Mouse (Mus musculus): ENCODE data around the gene Sobp. TPM values are rescaled to one million over a fixed set of nuclear protein-coding genes. Genes with fewer than 3 reads are reported as not detected.
A peak's percentile ranks its signal among the peaks of the same experiment; 100 is the strongest.

Sobp gene
- total RNA-seq, 1 experiment: 0.31 TPM

DNA sequence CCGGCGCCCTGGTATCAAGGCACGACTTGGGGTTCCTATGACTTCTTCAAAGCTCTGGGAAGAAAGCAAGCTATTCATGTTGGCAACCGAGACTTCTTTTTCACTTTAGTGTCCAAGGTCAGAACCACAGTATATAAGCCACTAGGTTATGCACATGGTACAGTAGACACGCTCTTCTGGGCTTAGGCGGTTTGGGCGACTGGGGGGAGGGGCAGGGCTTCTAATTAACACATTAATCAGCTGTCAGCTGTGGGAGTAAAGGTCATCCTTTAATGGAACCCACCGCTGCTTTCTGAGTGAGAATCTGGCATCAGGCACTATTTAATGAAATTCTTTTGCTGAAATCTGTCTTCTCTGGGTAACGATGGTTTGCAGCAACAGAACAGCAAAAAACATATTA lies 147.3 kb downstream of the Sobp start:
- no peaks in the 10 kb centered on the region for H3K9me3 ChIP-seq (ENCODE audit: control insufficient read depth, insufficient read depth, low read depth, low read length)
- peaks cover 0 to 8% of the 10 kb centered on the region in 2 experiments; a peak in 1 of 4 replicates for H3K4me1 ChIP-seq (ENCODE audit: control insufficient read depth in 2 of 2, insufficient read depth in 2 of 2, low read length in 2 of 2, poor library complexity in 1 of 2)
- H3K9ac ChIP-seq (ENCODE audit: insufficient read depth, low read depth, low read length, poor library complexity, severe bottlenecking): no peak overlapping the region
- in situ Hi-C loops (cut with MboI; ENCODE audit: low sequenced_read_pairs in 2 of 2, unreplicated experiment in 2 of 2): no loop called here
- H3K4me3 ChIP-seq (ENCODE audit: insufficient read depth in 1 of 2, low read depth in 1 of 2, low read length in 2 of 2, poor library complexity in 1 of 2, severe bottlenecking in 1 of 2): no peak overlapping the region
- H3K27ac ChIP-seq (ENCODE audit: insufficient read depth, low read depth, low read length, poor library complexity, severe bottlenecking): no peak overlapping the region
- no peak for DNase-seq (ENCODE audit: low read depth, low spot score)
- TF ChIP-seq MAFK (IDR thresholded peaks at IDR 0.05; ENCODE audit: insufficient read depth, low read depth, low read length): no peak
- TF ChIP-seq HCFC1 (IDR thresholded peaks at IDR 0.05; ENCODE audit: borderline replicate concordance, insufficient read depth, low read length): no peak
- TF ChIP-seq ZNF384 (IDR thresholded peaks at IDR 0.05; ENCODE audit: low read depth, low read length): no peak
- TF ChIP-seq ZC3H11A (IDR thresholded peaks at IDR 0.05; ENCODE audit: borderline replicate concordance, low read depth, low read length): no peak
- TF ChIP-seq CHD2 (IDR thresholded peaks at IDR 0.05; ENCODE audit: low read depth, low read length): no peak
- no peaks in the 10 kb centered on the region; the same call in 1 of the 2 replicates for H3K36me3 ChIP-seq (ENCODE audit: control insufficient read depth, insufficient read depth, low read length, poor library complexity, severe bottlenecking)

DNA sequence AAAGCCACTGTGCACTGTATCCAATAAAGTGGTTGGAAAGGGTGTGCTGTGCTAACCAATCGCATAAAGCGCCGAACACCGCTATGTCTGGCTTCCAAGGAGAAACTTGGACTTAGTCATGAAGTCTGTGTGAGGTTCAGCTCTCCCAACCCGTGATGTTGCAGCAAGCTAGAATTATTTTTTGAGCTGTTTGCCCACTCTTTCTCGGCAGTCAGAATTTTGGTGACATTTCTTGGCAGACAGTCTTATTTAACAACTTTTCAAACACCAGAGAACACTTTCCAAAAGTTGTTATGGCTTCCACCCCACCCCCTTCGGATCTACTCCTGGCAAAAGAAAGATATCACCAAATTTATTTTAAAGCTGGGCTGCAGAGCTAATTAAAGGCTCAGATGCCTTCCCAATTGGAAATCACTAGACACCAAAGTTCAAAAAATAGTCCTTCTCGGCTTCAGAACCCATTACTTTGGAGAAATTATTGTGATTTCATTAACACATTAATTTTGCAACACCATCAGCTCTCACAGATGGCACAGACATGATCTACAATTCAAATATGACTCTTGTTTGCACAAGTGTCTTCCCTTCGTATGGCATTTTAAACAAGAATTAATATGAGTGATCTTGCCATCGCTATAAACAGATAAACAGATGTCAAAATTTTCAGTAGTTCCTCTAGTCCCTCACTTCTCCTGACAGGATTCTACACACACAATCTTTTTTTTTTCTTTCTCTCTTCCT lies 150.7 kb downstream of the Sobp start:
- no peak overlapping the region for H3K9ac ChIP-seq (ENCODE audit: insufficient read depth, low read depth, low read length, poor library complexity, severe bottlenecking)
- H3K4me1 ChIP-seq (ENCODE audit: control insufficient read depth in 2 of 2, insufficient read depth in 2 of 2, low read length in 2 of 2, poor library complexity in 1 of 2): peaks cover 0 to 11% of the 10 kb centered on the region in 2 experiments; a peak in 1 of 4 replicates
- H3K9me3 ChIP-seq (ENCODE audit: control insufficient read depth, insufficient read depth, low read depth, low read length): no peaks in the 10 kb centered on the region
- DNase-seq (ENCODE audit: low read depth, low spot score): no peak
- in situ Hi-C loops (cut with MboI; ENCODE audit: low sequenced_read_pairs in 2 of 2, unreplicated experiment in 2 of 2): no loop called here
- H3K36me3 ChIP-seq (ENCODE audit: control insufficient read depth, insufficient read depth, low read length, poor library complexity, severe bottlenecking): no peaks in the 10 kb centered on the region; the same call in 1 of the 2 replicates
- H3K27ac ChIP-seq (ENCODE audit: insufficient read depth, low read depth, low read length, poor library complexity, severe bottlenecking): no peak overlapping the region
- H3K4me3 ChIP-seq (ENCODE audit: insufficient read depth in 1 of 2, low read depth in 1 of 2, low read length in 2 of 2, poor library complexity in 1 of 2, severe bottlenecking in 1 of 2): no peak overlapping the region
- no peak for TF ChIP-seq ZC3H11A (IDR thresholded peaks at IDR 0.05; ENCODE audit: borderline replicate concordance, low read depth, low read length)
- no peak for TF ChIP-seq HCFC1 (IDR thresholded peaks at IDR 0.05; ENCODE audit: borderline replicate concordance, insufficient read depth, low read length)
- TF ChIP-seq ZNF384 (IDR thresholded peaks at IDR 0.05; ENCODE audit: low read depth, low read length): no peak
- no peak for TF ChIP-seq CHD2 (IDR thresholded peaks at IDR 0.05; ENCODE audit: low read depth, low read length)
- TF ChIP-seq MAFK (IDR thresholded peaks at IDR 0.05; ENCODE audit: insufficient read depth, low read depth, low read length): no peak

DNA sequence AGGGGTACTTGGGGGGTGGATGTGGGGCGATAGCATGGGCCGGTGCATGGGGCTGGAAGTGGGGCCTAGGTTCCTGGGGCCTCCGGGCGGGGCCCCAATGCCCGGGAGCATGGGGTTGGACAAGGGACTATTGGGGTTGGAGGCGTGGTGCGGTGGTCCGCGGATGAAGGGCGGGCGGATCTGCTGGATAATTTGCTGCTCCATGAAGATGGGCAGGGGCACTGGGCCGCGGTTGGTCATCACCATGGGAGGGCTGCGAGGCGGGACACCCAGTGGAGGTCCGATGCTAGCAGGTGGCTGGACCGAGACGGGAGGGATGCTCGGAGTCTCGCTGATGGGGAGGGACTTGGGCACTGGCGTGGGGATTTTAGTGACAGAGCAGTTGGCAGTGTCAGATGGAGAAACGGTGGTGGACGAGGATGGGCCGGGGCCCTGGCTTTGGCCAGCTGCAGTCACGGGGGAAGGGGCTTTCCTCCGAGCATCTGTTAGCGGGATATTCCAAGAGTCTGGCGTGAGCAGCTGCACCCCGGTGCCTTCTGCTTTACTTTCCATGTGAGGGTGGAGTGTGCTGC lies 152.1 kb downstream of the Sobp start:
- in situ Hi-C loops (cut with MboI; ENCODE audit: low sequenced_read_pairs in 2 of 2, unreplicated experiment in 2 of 2): no loop called here
- Histone ChIP-seq H3K4me1 (ENCODE audit: control insufficient read depth in 2 of 2, insufficient read depth in 2 of 2, low read length in 2 of 2, poor library complexity in 1 of 2) (peaks cover 0 to 8% of the 10 kb centered on the region in 2 experiments; a peak in 1 of 4 replicates), H3K27ac (ENCODE audit: insufficient read depth, low read depth, low read length, poor library complexity, severe bottlenecking) (no peak overlapping the region), H3K4me3 (ENCODE audit: insufficient read depth in 1 of 2, low read depth in 1 of 2, low read length in 2 of 2, poor library complexity in 1 of 2, severe bottlenecking in 1 of 2) (peak overlapping the region; percentile 58 to 65), H3K9me3 (ENCODE audit: control insufficient read depth, insufficient read depth, low read depth, low read length) (no peaks in the 10 kb centered on the region), H3K9ac (ENCODE audit: insufficient read depth, low read depth, low read length, poor library complexity, severe bottlenecking) (no peak overlapping the region), H3K36me3 (ENCODE audit: control insufficient read depth, insufficient read depth, low read length, poor library complexity, severe bottlenecking) (no peaks in the 10 kb centered on the region)
- DNase-seq (ENCODE audit: low read depth, low spot score): no peak
- TF ChIP-seq ZC3H11A (IDR thresholded peaks at IDR 0.05; ENCODE audit: borderline replicate concordance, low read depth, low read length) (no peak), HCFC1 (IDR thresholded peaks at IDR 0.05; ENCODE audit: borderline replicate concordance, insufficient read depth, low read length) (no peak), ZNF384 (IDR thresholded peaks at IDR 0.05; ENCODE audit: low read depth, low read length) (no peak), MAFK (IDR thresholded peaks at IDR 0.05; ENCODE audit: insufficient read depth, low read depth, low read length) (no peak), CHD2 (IDR thresholded peaks at IDR 0.05; ENCODE audit: low read depth, low read length) (no peak)

- peak overlapping the region; percentile 9; the same call in 1 of the 2 replicates for H3K9ac ChIP-seq (ENCODE audit: insufficient read depth, low read depth, low read length, poor library complexity, severe bottlenecking)
- in situ Hi-C loops (cut with MboI; ENCODE audit: low sequenced_read_pairs in 2 of 2, unreplicated experiment in 2 of 2): no loop called here
- peaks cover 0 to 5% of the 10 kb centered on the region in 2 experiments; a peak in 1 of 4 replicates for H3K4me1 ChIP-seq (ENCODE audit: control insufficient read depth in 2 of 2, insufficient read depth in 2 of 2, low read length in 2 of 2, poor library complexity in 1 of 2)
- H3K4me3 ChIP-seq (ENCODE audit: insufficient read depth in 1 of 2, low read depth in 1 of 2, low read length in 2 of 2, poor library complexity in 1 of 2, severe bottlenecking in 1 of 2): peak overlapping the region; percentile 58 to 65
- TF ChIP-seq HCFC1 (IDR thresholded peaks at IDR 0.05; ENCODE audit: borderline replicate concordance, insufficient read depth, low read length) (no peak), CHD2 (IDR thresholded peaks at IDR 0.05; ENCODE audit: low read depth, low read length) (no peak), ZC3H11A (IDR thresholded peaks at IDR 0.05; ENCODE audit: borderline replicate concordance, low read depth, low read length) (no peak), MAFK (IDR thresholded peaks at IDR 0.05; ENCODE audit: insufficient read depth, low read depth, low read length) (no peak), ZNF384 (IDR thresholded peaks at IDR 0.05; ENCODE audit: low read depth, low read length) (no peak)
- DNase-seq (ENCODE audit: low read depth, low spot score): no peak
- H3K36me3 ChIP-seq (ENCODE audit: control insufficient read depth, insufficient read depth, low read length, poor library complexity, severe bottlenecking): no peaks in the 10 kb centered on the region
- H3K9me3 ChIP-seq (ENCODE audit: control insufficient read depth, insufficient read depth, low read depth, low read length): no peaks in the 10 kb centered on the region
- no peak overlapping the region for H3K27ac ChIP-seq (ENCODE audit: insufficient read depth, low read depth, low read length, poor library complexity, severe bottlenecking)
Measured at GRCm38 (mm10) chr10:43021512-43022116, 152.7 kb downstream of the Sobp start.
